Mouse (Mus musculus): ENCODE data around the gene Igdcc3. TPM values are rescaled to one million over a fixed set of nuclear protein-coding genes. Genes with fewer than 3 reads are reported as not detected.

Igdcc3 gene
- polyA plus RNA-seq, 1 experiment from 2014 or later, result 0.12 TPM

Other genes starting within 250 kb of the Igdcc3 start
- 0.04 TPM in 1 of 2 replicates, not detected in the other for gene Slc24a1, start 189.6 kb upstream of the Igdcc3 start, polyA plus RNA-seq (2015; fragmentation: Nextera tagmentation; extraction: Ambion mirVana)
- 45.1 and 49.2 TPM in 2 replicates for gene Ints14, start 180.3 kb upstream of the Igdcc3 start, polyA plus RNA-seq (2015; fragmentation: Nextera tagmentation; extraction: Ambion mirVana)
- 77.8 and 86.8 TPM in 2 replicates for gene Hacd3, start 119.5 kb upstream of the Igdcc3 start, polyA plus RNA-seq (2015; fragmentation: Nextera tagmentation; extraction: Ambion mirVana)
- 26.9 and 29.1 TPM in 2 replicates for gene Dpp8, start 108.8 kb upstream of the Igdcc3 start, polyA plus RNA-seq (2015; fragmentation: Nextera tagmentation; extraction: Ambion mirVana)
- gene Igdcc4, start 39.7 kb upstream of the Igdcc3 start, polyA plus RNA-seq (2015; fragmentation: Nextera tagmentation; extraction: Ambion mirVana), result 13.0 and 14.5 TPM in 2 replicates
- gene Parp16, start 54.2 kb downstream of the Igdcc3 start, polyA plus RNA-seq (2015; fragmentation: Nextera tagmentation; extraction: Ambion mirVana), result 10.8 and 11.0 TPM in 2 replicates
- 1.7 and 2.0 TPM in 2 replicates for gene Cilp, start 124.0 kb downstream of the Igdcc3 start, polyA plus RNA-seq (2015; fragmentation: Nextera tagmentation; extraction: Ambion mirVana)
- 46.6 and 49.7 TPM in 2 replicates for gene Clpx, start 153.1 kb downstream of the Igdcc3 start, polyA plus RNA-seq (2015; fragmentation: Nextera tagmentation; extraction: Ambion mirVana)
- gene Pdcd7, start 204.9 kb downstream of the Igdcc3 start, polyA plus RNA-seq (2015; fragmentation: Nextera tagmentation; extraction: Ambion mirVana), result 3.4 and 3.5 TPM in 2 replicates
- gene Ubap1l, start 219.9 kb downstream of the Igdcc3 start, polyA plus RNA-seq (2015; fragmentation: Nextera tagmentation; extraction: Ambion mirVana), result 0.16 and 0.18 TPM in 2 replicates

Measured in intestine, embryonic 16.5 days (tissue).